Mouse (Mus musculus) mouse trophoblast stem cell (cell line): ENCODE measurements around the gene Cldn3.
"Not testable (repeated sequence)": the region's sequence is repeated elsewhere in the genome, so short reads cannot be mapped to it uniquely, and the experiment has no call there.

Source experiments
- in situ Hi-C, 2 experiments: fragments of 300-500 bp; cut with MseI, MboI; formaldehyde crosslinking; loops; 2 replicates in 1 of 2; 3 replicates in 1 of 2; pipeline ENCODE4 v1.15.1; 2025

The Cldn3 gene

GRCm38 (mm10) chr5:134985633-134986297 is at the start of gene Cldn3:
Gene Cldn3 (plus strand): TSS chr5:134986214.
- in situ Hi-C loops = no loop called here

- in situ Hi-C loops = no loop called here
Observed at GRCm38 (mm10) chr5:134936626-134937185, 49.3 kb upstream of the Cldn3 start.

- in situ Hi-C loops = no loop called here
Observed at GRCm38 (mm10) chr5:134939069-134939468, 46.9 kb upstream of the Cldn3 start.

- in situ Hi-C loops = not testable (repeated sequence)
Observed at GRCm38 (mm10) chr5:134939554-134939953, 46.5 kb upstream of the Cldn3 start.

GRCm38 (mm10) chr5:134941472-134942209 is 44.4 kb upstream of the Cldn3 start:
- in situ Hi-C loops = no loop called here

- in situ Hi-C loops = no loop called here
Observed at GRCm38 (mm10) chr5:134942740-134943139, 43.3 kb upstream of the Cldn3 start.

GRCm38 (mm10) chr5:134944179-134944578 is 41.8 kb upstream of the Cldn3 start:
- in situ Hi-C loops = no loop called here

GRCm38 (mm10) chr5:134945266-134945959 is 40.6 kb upstream of the Cldn3 start:
- in situ Hi-C loops = no loop called here

- in situ Hi-C loops = no loop called here
Observed at GRCm38 (mm10) chr5:134946063-134946856, 39.8 kb upstream of the Cldn3 start.

GRCm38 (mm10) chr5:134946857-134947255 is 39.2 kb upstream of the Cldn3 start, which contains the start of gene Cldn4:
Gene Cldn4 (minus strand): TSS chr5:134946934.
- in situ Hi-C loops = no loop called here

GRCm38 (mm10) chr5:134947420-134948084 is 38.5 kb upstream of the Cldn3 start:
- in situ Hi-C loops = no loop called here

- in situ Hi-C loops = no loop called here
Observed at GRCm38 (mm10) chr5:134948085-134948439, 38.0 kb upstream of the Cldn3 start.

- in situ Hi-C loops = no loop called here
Observed at GRCm38 (mm10) chr5:134951053-134951884, 34.7 kb upstream of the Cldn3 start.

- in situ Hi-C loops = no loop called here
Observed at GRCm38 (mm10) chr5:134955491-134955890, 30.5 kb upstream of the Cldn3 start.

GRCm38 (mm10) chr5:134959114-134959513 is 26.9 kb upstream of the Cldn3 start:
- in situ Hi-C loops = no loop called here

GRCm38 (mm10) chr5:134960430-134960829 is 25.6 kb upstream of the Cldn3 start:
- in situ Hi-C loops = loop anchor here in 1 of 2 experiments (5.0 kb wide), 1 partner anchor 33 kb away; no protein-coding TSS in a partner anchor

- in situ Hi-C loops = loop anchor here in 1 of 2 experiments (5.0 kb wide), 1 partner anchor 34 kb away; no protein-coding TSS in a partner anchor
Observed at GRCm38 (mm10) chr5:134961519-134961918, 24.5 kb upstream of the Cldn3 start.

GRCm38 (mm10) chr5:134963546-134963945 is 22.5 kb upstream of the Cldn3 start:
- in situ Hi-C loops = loop anchor here in 1 of 2 experiments (5.0 kb wide), 1 partner anchor 36 kb away; no protein-coding TSS in a partner anchor

- in situ Hi-C loops = loop anchor here (5.0 kb wide), 2 partner anchors 37 to 52 kb away; no protein-coding TSS in a partner anchor
Observed at GRCm38 (mm10) chr5:134964655-134965054, 21.4 kb upstream of the Cldn3 start.
